Mouse (Mus musculus) small intestine, adult 2 months (tissue): ENCODE measurements around the gene Cttnbp2.

ENCODE experiments used
- CTCF ChIP-seq: fragments of 200-500 bp; IDR thresholded peaks from 2 replicates; pipeline ENCODE4 v1.5.1; 2012; ENCODE audit warnings: low read depth, mild to moderate bottlenecking, control low read depth, inconsistent platforms, low read length, moderate library complexity, mixed read lengths; ENCODE audit not compliant: insufficient replicate concordance, insufficient read length; ENCODE audit errors: extremely low read depth
- POLR2A ChIP-seq: fragments of 200-500 bp; IDR thresholded peaks from 2 replicates; pipeline ENCODE4 v1.6.1; 2012; ENCODE audit warnings: low read depth, mild to moderate bottlenecking, control low read depth, inconsistent platforms, low read length, moderate library complexity

GRCm38 (mm10) chr6:18499833-18500232 is 14.8 kb downstream of the Cttnbp2 start:
- TF ChIP-seq CTCF (no peak), POLR2A (no peak)
